Mouse (Mus musculus) liver, embryonic 11.5 days (tissue): ENCODE measurements around the gene Prrx1. TPM values are rescaled to one million over a fixed set of nuclear protein-coding genes. Genes with fewer than 3 reads are reported as not detected.

Experiments used
- ATAC-seq: fragments of 200-750 bp; cut with Nextera tagmentation; replicated peaks from 2 replicates; pipeline ENCODE4 v1.8.0; 2017; ENCODE audit warnings: moderate number of reproducible peaks, mild to moderate bottlenecking, moderate TSS enrichment, moderate library complexity; ENCODE audit not compliant: low FRiP score
- DNase-seq: peaks from one replicate; pipeline ENCODE4 v3.0.0-alpha.2; 2017; ENCODE audit warnings: low spot score
- H3K27ac ChIP-seq: fragments of 300-500 bp; sonication (generic); 2 replicates; pipeline ENCODE4 v1.5.1; 2014; ENCODE audit warnings: mild to moderate bottlenecking, low read depth, low read length, control low read depth
- H3K27me3 ChIP-seq: fragments of 300-500 bp; sonication (generic); replicated peaks from 2 replicates; pipeline ENCODE4 v1.6.1; 2014; ENCODE audit warnings: low read length, mixed read lengths; ENCODE audit not compliant: control insufficient read depth, insufficient read depth
- H3K36me3 ChIP-seq: fragments of 300-500 bp; sonication (generic); 2 replicates; pipeline ENCODE4 v1.6.1; 2014; ENCODE audit warnings: mild to moderate bottlenecking, low read length, moderate library complexity, mixed read lengths; ENCODE audit not compliant: control insufficient read depth, insufficient read depth
- H3K4me1 ChIP-seq: fragments of 300-500 bp; sonication (generic); replicated peaks from 2 replicates; pipeline ENCODE4 v1.6.1; 2014; ENCODE audit warnings: low read length, mixed read lengths; ENCODE audit not compliant: control insufficient read depth, insufficient read depth
- H3K4me2 ChIP-seq: fragments of 300-500 bp; sonication (generic); 2 replicates; pipeline ENCODE4 v1.6.1; 2014; ENCODE audit warnings: mild to moderate bottlenecking, control low read depth, moderate library complexity
- H3K4me3 ChIP-seq: fragments of 300-500 bp; sonication (generic); 2 replicates; pipeline ENCODE4 v1.5.1; 2014; ENCODE audit warnings: low read depth, low read length, control low read depth
- H3K9ac ChIP-seq: fragments of 300-500 bp; sonication (generic); 2 replicates; pipeline ENCODE4 v1.6.1; 2014; ENCODE audit warnings: low read depth, low read length, control low read depth
- H3K9me3 ChIP-seq: fragments of 300-500 bp; sonication (generic); 2 replicates; pipeline ENCODE4 v1.6.1; 2016; ENCODE audit warnings: low read length, inconsistent platforms, mixed read lengths; ENCODE audit not compliant: control insufficient read depth
- whole genome bisulfite sequencing: fragments of 180-500 bp; shearing (Covaris S2); extraction: QIAGEN DNeasy Blood & Tissue Kit; methylation state at CpG from one replicate; pipeline ENCODE4 v1.1.7; 2014; 5-methylcytosine and 5-hydroxymethylcytosine counted together
- polyA plus RNA-seq: library from polyadenylated mRNA; unstranded; fragments of >200 nt; fragmentation: Nextera tagmentation; extraction: Ambion mirVana; gene quantifications from 2 replicates; pipeline ENCODE4 v1.2.1, GENCODE M21; 2014

Prrx1 gene
- polyA plus RNA-seq, 1 experiment from 2014 or later, result 3.3 TPM

DNA sequence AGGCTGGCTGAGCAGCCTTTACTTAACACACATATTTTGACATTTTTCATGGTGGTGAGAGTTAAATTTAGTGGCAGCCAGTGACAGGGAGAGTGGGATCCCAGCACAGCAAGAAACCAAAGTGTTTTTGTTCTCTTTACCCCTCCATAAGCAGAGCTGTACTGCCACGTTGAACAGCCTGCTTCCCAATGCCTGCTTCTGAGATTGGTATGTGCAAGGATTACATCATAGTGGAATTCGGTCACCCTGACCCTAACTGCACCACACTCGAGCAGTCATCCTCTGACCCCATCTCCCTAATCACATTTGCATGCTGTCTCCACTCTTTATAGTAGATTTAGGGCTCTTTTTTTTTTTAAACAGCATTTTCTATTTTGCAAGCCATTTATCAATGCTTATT is 28.4 kb downstream of the Prrx1 start:
- no peak overlapping the region for H3K27ac ChIP-seq
- 33% methylated on average over 3 of the region's 3 CpGs for WGBS
- no peaks in the 10 kb centered on the region for H3K36me3 ChIP-seq
- DNase-seq (no peak), ATAC-seq (no peak)
- no peak overlapping the region for H3K4me3 ChIP-seq
- 0 out of 2 replicates have a peak, but pooled peaks cover 2% of the 10 kb centered on the region for H3K4me1 ChIP-seq
- no peak overlapping the region for H3K9ac ChIP-seq
- H3K27me3 ChIP-seq, result no peaks in the 10 kb centered on the region
- no peak overlapping the region for H3K4me2 ChIP-seq
- no peaks in the 10 kb centered on the region for H3K9me3 ChIP-seq

DNA sequence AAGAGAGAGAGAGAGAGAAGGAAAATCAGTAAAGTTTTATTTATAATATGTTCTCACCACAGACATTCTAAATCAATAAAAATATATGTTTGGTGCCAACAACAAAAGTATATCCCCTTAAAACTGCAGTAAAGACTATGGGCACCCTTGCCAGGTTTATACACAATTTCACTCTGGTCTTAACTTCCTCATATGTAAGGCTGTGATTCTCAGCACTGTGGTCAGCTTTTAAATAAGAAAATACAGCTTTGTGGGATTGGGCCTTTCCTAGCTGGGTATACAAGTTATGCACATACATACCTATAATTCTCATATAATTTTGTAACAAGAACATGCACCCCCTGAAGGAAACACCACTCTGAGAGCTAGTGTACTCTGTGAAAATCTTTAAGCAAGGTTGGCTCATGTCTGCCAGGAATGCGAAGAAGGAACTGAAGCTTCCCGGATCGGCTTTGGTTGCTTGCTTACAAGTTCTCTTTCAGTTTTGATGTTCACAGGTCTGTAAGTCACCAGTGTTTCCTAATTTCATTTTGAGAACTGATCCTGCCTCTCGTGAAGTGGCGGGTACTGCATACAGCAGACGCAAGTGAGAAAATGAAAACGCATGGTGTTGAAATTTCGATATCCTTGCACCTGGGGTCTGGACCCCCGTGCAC is 29.4 kb downstream of the Prrx1 start:
- Histone ChIP-seq H3K27ac (no peak overlapping the region), H3K9me3 (no peaks in the 10 kb centered on the region), H3K9ac (no peak overlapping the region), H3K27me3 (no peaks in the 10 kb centered on the region), H3K4me2 (no peak overlapping the region), H3K36me3 (no peaks in the 10 kb centered on the region), H3K4me1 (0 out of 2 replicates have a peak, but pooled peaks cover 2% of the 10 kb centered on the region), H3K4me3 (no peak overlapping the region)
- ATAC-seq, result no peak
- 81% methylated on average over 9 of the region's 9 CpGs for WGBS
- DNase-seq, result no peak

DNA sequence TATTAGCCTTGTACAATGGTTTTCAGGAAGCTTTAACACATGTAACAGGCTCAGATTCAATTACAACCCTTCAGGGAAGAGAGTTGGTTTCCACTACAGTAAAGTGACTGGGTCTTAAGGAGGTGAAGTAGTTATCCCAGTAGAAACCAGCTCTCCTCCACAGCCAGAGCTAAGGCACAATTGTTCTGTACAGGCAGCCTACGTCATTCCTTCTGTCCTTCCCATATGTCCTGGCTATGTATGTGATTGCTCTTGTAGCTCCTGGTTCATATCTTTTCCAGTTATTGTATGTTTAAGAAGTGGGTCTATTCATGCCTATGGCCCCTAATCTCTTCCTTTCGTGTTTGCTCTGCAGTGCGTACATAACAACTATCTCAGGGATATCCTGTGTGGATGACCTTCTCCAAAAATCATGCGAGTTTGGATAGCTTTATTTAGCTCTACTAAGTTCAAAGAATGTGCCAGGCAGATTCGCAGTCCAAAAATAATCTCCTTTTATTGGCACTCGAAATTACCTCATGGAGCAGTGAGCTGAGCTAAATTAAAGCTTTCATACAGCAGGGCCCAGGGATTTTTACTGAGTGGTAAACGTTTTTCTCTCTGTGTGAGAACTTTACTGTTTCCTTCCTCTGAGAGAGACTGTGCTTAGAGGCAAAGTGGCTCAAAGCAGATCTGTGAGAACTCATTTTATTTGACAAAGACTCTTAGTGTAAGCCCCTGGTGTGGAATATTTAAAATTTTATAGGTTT is 31.9 kb downstream of the Prrx1 start:
- Histone ChIP-seq H3K9me3 (no peaks in the 10 kb centered on the region), H3K9ac (no peak overlapping the region), H3K27me3 (no peaks in the 10 kb centered on the region), H3K36me3 (no peaks in the 10 kb centered on the region), H3K4me3 (no peak overlapping the region), H3K27ac (no peak overlapping the region), H3K4me2 (no peak overlapping the region), H3K4me1 (0 out of 2 replicates have a peak, but pooled peaks cover 2% of the 10 kb centered on the region)
- DNase-seq (no peak), ATAC-seq (no peak; the same call in 1 of the 2 replicates)
- 57% methylated on average over 7 of the region's 7 CpGs for WGBS

DNA sequence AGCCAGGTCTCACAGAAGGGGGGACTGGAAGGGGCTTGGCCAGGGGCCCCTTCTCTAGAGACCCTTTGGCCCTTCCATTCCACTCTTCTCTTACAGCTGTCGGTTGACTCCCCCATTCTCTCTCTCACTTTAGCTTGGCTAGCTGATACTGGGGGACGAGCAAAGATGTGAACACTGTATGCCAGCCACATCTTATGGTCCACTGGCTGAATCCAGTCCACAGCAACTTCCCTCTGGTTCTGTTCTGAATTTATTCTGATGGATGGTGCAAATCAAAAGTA is 32.7 kb downstream of the Prrx1 start:
- H3K9me3 ChIP-seq, result no peaks in the 10 kb centered on the region
- DNase-seq, result no peak
- H3K4me3 ChIP-seq, result no peak overlapping the region
- ATAC-seq, result no peak
- no peaks in the 10 kb centered on the region for H3K36me3 ChIP-seq
- no peaks in the 10 kb centered on the region for H3K27me3 ChIP-seq
- H3K4me1 ChIP-seq, result 0 out of 2 replicates have a peak, but pooled peaks cover 2% of the 10 kb centered on the region
- 54% methylated on average over 2 of the region's 2 CpGs for WGBS
- no peak overlapping the region for H3K27ac ChIP-seq
- no peak overlapping the region for H3K9ac ChIP-seq
- H3K4me2 ChIP-seq, result no peak overlapping the region

DNA sequence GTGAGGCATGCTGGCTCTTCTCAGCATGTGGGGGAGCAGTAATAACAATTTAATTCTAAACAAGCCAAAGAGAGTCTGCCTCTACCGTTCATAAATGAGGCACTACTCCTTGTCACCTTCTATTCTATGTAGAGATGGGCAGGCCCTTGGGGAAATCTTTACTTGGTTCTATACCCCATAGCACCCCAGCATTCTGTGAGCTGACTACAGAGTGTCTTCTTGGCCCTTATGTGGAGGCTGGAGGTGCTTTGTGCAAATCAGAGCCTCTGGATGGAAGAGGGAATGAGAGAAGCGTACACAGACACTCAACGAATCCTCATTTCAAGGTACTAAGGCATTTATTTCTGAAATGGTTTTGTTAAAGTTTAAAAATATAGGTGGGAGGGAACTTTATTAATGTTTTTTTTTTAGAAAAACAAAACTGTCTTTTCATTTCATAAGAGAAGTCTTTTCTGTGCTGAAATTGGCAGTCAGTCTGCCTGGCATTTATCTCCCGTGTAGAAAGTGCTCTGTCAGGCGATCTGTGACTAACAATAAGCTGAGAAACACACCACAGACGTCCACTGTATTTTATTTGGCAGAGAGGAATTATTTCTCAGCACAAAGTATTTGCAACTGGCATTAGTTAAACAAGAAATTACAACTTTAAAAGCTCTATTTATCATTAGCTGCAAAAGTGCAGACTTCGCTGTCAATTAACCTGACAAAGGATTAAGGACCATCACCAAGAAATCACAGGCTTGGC is 33.2 kb downstream of the Prrx1 start:
- Histone ChIP-seq H3K4me1 (0 out of 2 replicates have a peak, but pooled peaks cover 2% of the 10 kb centered on the region), H3K4me2 (no peak overlapping the region), H3K4me3 (no peak overlapping the region), H3K9me3 (no peaks in the 10 kb centered on the region), H3K27ac (no peak overlapping the region), H3K36me3 (no peaks in the 10 kb centered on the region), H3K27me3 (no peaks in the 10 kb centered on the region), H3K9ac (no peak overlapping the region)
- DNase-seq (no peak), ATAC-seq (no peak)
- WGBS, result 65% methylated on average over 7 of the region's 7 CpGs

DNA sequence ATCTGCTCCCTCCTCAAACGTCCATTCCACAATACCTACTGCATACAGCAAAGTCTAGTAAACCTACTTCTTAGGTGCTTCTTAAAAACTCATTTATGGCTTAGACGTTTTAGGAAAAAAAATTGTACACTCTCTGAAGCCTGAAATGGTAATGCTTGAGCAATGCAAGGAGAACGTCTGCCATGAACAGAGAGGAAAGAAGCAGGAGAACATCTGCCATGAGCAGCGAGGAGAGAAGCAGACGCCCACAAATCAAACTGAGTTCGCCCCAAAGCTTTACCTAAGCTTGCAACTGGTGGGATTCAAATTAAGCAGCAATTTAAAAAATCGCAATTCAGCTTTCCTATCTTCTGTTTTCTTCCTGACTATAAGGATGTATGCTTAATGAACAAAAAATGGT is 36.4 kb downstream of the Prrx1 start:
- 0 out of 2 replicates have a peak, but pooled peaks cover 2% of the 10 kb centered on the region for H3K4me1 ChIP-seq
- no peak overlapping the region for H3K4me2 ChIP-seq
- no peak overlapping the region for H3K4me3 ChIP-seq
- H3K9me3 ChIP-seq, result no peaks in the 10 kb centered on the region
- WGBS, result 71% methylated on average over 7 of the region's 7 CpGs
- H3K27ac ChIP-seq, result no peak overlapping the region
- no peak for DNase-seq
- H3K9ac ChIP-seq, result no peak overlapping the region
- no peak for ATAC-seq
- no peaks in the 10 kb centered on the region for H3K27me3 ChIP-seq
- H3K36me3 ChIP-seq, result no peaks in the 10 kb centered on the region

DNA sequence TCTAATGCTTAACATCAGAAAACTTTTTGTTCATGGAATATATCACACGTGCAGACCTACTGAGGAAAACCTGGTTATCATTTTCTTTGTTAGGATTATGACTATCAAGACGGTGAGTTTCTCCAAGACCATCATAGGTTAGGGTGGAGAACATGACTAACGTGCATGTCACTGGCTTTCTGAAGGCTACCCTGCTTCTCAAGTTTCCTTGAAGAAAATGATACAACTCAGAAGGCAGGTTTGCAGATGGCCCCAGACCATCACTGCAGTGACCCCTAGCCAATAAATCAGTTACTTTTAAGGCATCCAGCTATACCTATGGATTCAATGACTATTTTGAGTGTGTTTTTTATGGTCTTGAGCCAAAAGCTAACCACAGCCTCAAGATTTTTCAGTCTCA is 38.6 kb downstream of the Prrx1 start:
- H3K9ac ChIP-seq, result no peak overlapping the region
- H3K27ac ChIP-seq, result no peak overlapping the region
- H3K4me2 ChIP-seq, result no peak overlapping the region
- no peaks in the 10 kb centered on the region for H3K27me3 ChIP-seq
- 82% methylated on average over 3 of the region's 3 CpGs for WGBS
- no peak for DNase-seq
- no peaks in the 10 kb centered on the region for H3K36me3 ChIP-seq
- H3K4me3 ChIP-seq, result no peak overlapping the region
- no peaks in the 10 kb centered on the region for H3K4me1 ChIP-seq
- no peak for ATAC-seq
- H3K9me3 ChIP-seq, result no peaks in the 10 kb centered on the region

DNA sequence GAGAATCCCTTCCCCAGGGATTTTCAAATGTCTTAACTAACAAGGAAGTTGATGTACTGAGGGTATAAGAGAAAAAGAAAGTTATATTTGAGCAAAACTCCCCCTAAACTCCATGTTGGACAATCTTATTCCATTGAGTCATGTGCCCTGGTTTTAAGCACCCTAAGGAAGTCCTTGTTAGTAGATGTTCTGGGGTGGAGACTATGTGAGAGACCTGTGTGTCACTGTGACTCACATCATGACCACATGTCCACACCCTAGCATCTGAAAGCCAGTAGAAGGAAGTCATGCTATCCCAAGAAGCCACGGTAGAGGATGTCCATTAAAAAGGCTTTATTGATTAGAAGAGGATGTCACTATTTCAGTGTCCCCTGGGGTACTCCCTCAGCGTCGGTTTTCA is 40.4 kb downstream of the Prrx1 start:
- no peak for DNase-seq
- H3K27ac ChIP-seq, result no peak overlapping the region
- H3K27me3 ChIP-seq, result no peaks in the 10 kb centered on the region
- WGBS, result 78% methylated on average over 3 of the region's 3 CpGs
- ATAC-seq, result no peak
- no peaks in the 10 kb centered on the region for H3K9me3 ChIP-seq
- H3K4me3 ChIP-seq, result no peak overlapping the region
- no peak overlapping the region for H3K9ac ChIP-seq
- no peak overlapping the region for H3K4me2 ChIP-seq
- H3K36me3 ChIP-seq, result no peaks in the 10 kb centered on the region
- H3K4me1 ChIP-seq, result no peaks in the 10 kb centered on the region
